Mouse (Mus musculus) erythroid progenitor cell, adult 5-6 weeks (primary cell): ENCODE measurements around the gene Atxn7l3b. TPM values are rescaled to one million over a fixed set of nuclear protein-coding genes. Genes with fewer than 3 reads are reported as not detected.

Experiments
- ATAC-seq: replicated peaks from 2 replicates; pipeline ENCODE4 v1.8.0; 2016; ENCODE audit warnings: moderate number of reproducible peaks, mild to moderate bottlenecking, moderate TSS enrichment, inconsistent platforms; ENCODE audit not compliant: poor library complexity, low FRiP score, severe bottlenecking
- total RNA-seq, 2 experiments: library from RNA; stranded (forward) in 1 of 2; stranded (reverse) in 1 of 2; fragments of 150-400 nt in 1 of 2; fragments of 186-747, 209-891 nt in 1 of 2; gene quantifications; 2 replicates each; pipeline versions ENCODE4 v1.2.3 to v1.2.4; 2015 to 2017; ENCODE audit warnings: low replicate concordance in 2 of 2

Atxn7l3b gene
- total RNA-seq, 2 experiments from 2014 or later, result 18.2 to 22.6 TPM

GRCm38 (mm10) chr10:112882149-112882548 is 46.7 kb downstream of the Atxn7l3b start:
- no peak for ATAC-seq

- ATAC-seq, result no peak
These were observed 52.0 kb downstream of the Atxn7l3b start for GRCm38 (mm10) chr10:112876655-112877393.
